Mouse (Mus musculus) liver, adult 2 months (tissue): ENCODE data around the gene Bbx.

ENCODE experiments used
- CTCF ChIP-seq: fragments of 200-500 bp; IDR thresholded peaks from 2 replicates; pipeline ENCODE4 v1.5.1; 2011; ENCODE audit warnings: low read depth, low read length, control low read depth
- POLR2A ChIP-seq: fragments of 200-500 bp; IDR thresholded peaks from 2 replicates; pipeline ENCODE4 v1.6.1; 2011; ENCODE audit warnings: low read length, control low read depth; ENCODE audit not compliant: insufficient read depth; ENCODE audit errors: extremely low read depth

DNA sequence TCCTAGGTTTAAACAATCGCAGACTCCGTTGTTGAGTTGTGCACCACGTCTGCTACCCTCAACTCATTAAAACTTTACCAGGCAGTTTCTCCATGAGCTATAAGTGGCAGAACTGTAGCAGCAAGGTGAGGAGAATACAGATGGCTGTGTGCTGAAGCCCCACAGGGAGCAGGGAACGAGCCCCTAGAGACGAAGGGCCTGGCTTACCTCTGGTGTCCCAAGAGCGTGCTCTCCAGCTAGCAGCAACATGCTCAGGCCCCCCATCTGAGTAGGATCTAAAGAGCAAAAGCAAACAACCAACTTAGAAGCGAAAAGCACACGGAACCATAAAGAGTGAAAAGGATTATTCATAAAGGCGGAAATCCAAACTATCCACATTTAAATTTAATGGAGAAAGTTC, 170.0 kb downstream of the Bbx start:
- TF ChIP-seq CTCF, result no peak
- no peak for TF ChIP-seq POLR2A
